Mouse (Mus musculus) intestine, embryonic 16.5 days (tissue): ENCODE measurements around the gene Dst. TPM values are rescaled to one million over a fixed set of nuclear protein-coding genes. Genes with fewer than 3 reads are reported as not detected.

Experiments used
- ATAC-seq: fragments of 200-750 bp; cut with Nextera tagmentation; 2 replicates; pipeline ENCODE4 v1.8.0; 2017; ENCODE audit warnings: moderate TSS enrichment, moderate library complexity
- H3K27ac ChIP-seq: fragments of 300-500 bp; sonication (generic); 2 replicates; pipeline ENCODE4 v1.5.1; 2014; ENCODE audit warnings: mild to moderate bottlenecking, low read length
- H3K27me3 ChIP-seq: fragments of 300-500 bp; sonication (generic); replicated peaks from 2 replicates; pipeline ENCODE4 v1.6.1; 2014; ENCODE audit warnings: low read length, control low read depth, mixed read lengths; ENCODE audit not compliant: control insufficient read depth, insufficient read depth
- H3K36me3 ChIP-seq: fragments of 300-500 bp; sonication (generic); 2 replicates; pipeline ENCODE4 v1.6.1; 2014; ENCODE audit warnings: low read length, control low read depth; ENCODE audit not compliant: control insufficient read depth, insufficient read depth
- H3K4me1 ChIP-seq: fragments of 300-500 bp; sonication (generic); 2 replicates; pipeline ENCODE4 v1.6.1; 2014; ENCODE audit warnings: low read length, control low read depth, mixed read lengths; ENCODE audit not compliant: control insufficient read depth, insufficient read depth
- H3K4me2 ChIP-seq: fragments of 300-500 bp; sonication (generic); 2 replicates; pipeline ENCODE4 v1.6.1; 2014; ENCODE audit warnings: low read depth, low read length, control low read depth
- H3K4me3 ChIP-seq: fragments of 300-500 bp; sonication (generic); 2 replicates; pipeline ENCODE4 v1.5.1; 2014; ENCODE audit warnings: mild to moderate bottlenecking, low read length
- H3K9ac ChIP-seq: fragments of 300-500 bp; sonication (generic); 2 replicates; pipeline ENCODE4 v1.6.1; 2014; ENCODE audit warnings: low read depth, low read length
- H3K9me3 ChIP-seq: fragments of 300-500 bp; sonication (generic); 2 replicates; pipeline ENCODE4 v1.6.1; 2016; ENCODE audit warnings: low read length, control low read depth; ENCODE audit not compliant: control insufficient read depth
- WGBS: fragments of 180-500 bp; shearing (Covaris S2); extraction: QIAGEN DNeasy Blood & Tissue Kit; methylation state at CpG from one replicate; pipeline ENCODE4 v1.1.7; 2014; 5-methylcytosine and 5-hydroxymethylcytosine counted together
- polyA plus RNA-seq: library from polyadenylated mRNA; unstranded; fragments of >200 nt; fragmentation: Nextera tagmentation; extraction: Ambion mirVana; gene quantifications from 2 replicates; pipeline ENCODE4 v1.2.1, GENCODE M21; 2015

Dst gene
- polyA plus RNA-seq, 1 experiment from 2014 or later = 15.1 TPM

DNA sequence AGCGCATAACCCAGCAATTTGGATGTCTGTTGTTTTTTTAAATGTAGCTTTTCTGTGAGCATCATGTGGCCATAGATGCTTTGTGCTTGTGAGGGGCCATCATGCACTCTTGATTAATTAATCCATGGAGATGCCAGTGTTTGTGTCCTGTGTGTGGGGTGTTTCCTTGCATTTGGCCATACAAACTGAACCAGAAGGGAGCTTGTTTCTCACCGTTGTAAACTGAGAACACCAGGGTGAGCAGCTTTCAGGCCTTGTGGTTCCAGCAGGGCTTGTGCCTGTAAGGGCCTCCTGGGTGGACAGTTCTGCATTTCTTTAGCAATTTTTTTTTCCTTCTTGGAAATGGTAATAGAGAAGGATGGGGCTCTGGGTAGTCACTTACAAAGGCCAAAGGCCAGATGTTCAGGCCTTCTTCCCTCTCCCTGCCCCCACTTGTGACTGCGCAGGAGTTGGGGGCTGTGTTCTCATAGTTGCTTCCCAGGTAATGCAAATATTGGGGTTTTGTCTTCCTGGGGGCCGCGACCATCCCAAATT, 98.9 kb downstream of the Dst start:
- no peaks in the 10 kb centered on the region for H3K9me3 ChIP-seq
- peak overlapping the region; percentile 81; the same call in 1 of the 2 replicates for H3K4me2 ChIP-seq
- no peaks in the 10 kb centered on the region for H3K36me3 ChIP-seq
- no peak for ATAC-seq
- peaks cover 15% of the 10 kb centered on the region; the same call in 1 of the 2 replicates for H3K4me1 ChIP-seq
- H3K4me3 ChIP-seq = peak overlapping the region; percentile 50
- H3K27ac ChIP-seq = no peak overlapping the region
- no peak overlapping the region for H3K9ac ChIP-seq
- H3K27me3 ChIP-seq = no peaks in the 10 kb centered on the region; the same call in 1 of the 2 replicates
- WGBS = 64% methylated on average over 5 of the region's 5 CpGs

GRCm38 (mm10) chr1:34007379-34007778, 99.4 kb downstream of the Dst start:
- 67% methylated on average over 4 of the region's 4 CpGs for WGBS
- no peak overlapping the region for H3K4me3 ChIP-seq
- H3K36me3 ChIP-seq = no peaks in the 10 kb centered on the region
- H3K9me3 ChIP-seq = no peaks in the 10 kb centered on the region
- no peak for ATAC-seq
- H3K27me3 ChIP-seq = no peaks in the 10 kb centered on the region; the same call in 1 of the 2 replicates
- peaks cover 16% of the 10 kb centered on the region; the same call in 1 of the 2 replicates for H3K4me1 ChIP-seq
- 0 out of 2 replicates have a peak overlapping the region, but pooled peaks have one; percentile 4 for H3K4me2 ChIP-seq
- no peak overlapping the region for H3K27ac ChIP-seq
- H3K9ac ChIP-seq = no peak overlapping the region

DNA sequence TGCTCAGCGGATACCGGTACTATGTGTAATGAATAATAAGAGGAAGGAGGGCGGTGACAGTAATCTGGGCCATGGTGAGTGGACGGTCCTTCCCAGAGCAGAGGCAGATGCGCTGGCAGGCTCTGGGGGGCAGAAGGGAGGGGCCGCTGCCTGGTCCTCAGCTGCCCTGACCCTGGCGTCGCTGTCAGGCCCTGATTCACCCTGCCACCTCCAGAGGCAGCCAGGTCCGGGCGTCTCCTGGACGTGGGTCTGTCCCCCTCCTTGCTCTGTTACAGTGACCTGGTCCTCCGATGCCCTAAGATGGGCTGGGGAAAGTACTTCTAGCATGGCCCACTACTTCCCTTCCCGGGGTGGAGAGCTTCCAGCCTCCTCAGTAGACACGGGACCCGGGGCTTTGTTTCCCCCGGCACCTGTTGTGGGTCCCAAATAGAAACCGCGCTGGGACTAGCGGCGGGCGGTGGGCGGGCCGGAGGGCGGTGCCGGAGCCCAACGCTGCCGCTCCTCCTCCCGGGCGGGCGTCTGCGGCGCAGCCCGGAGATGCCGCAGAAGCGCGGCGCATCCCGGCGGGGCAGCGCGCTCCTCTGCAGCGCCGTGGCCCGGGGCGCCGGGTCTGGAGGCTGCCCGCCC, 103.1 kb downstream of the Dst start:
- no peaks in the 10 kb centered on the region for H3K9me3 ChIP-seq
- H3K27me3 ChIP-seq = no peaks in the 10 kb centered on the region; the same call in 1 of the 2 replicates
- H3K27ac ChIP-seq = no peak overlapping the region
- H3K36me3 ChIP-seq = no peaks in the 10 kb centered on the region
- peak overlapping the region; percentile 69 for H3K4me3 ChIP-seq
- peak overlapping the region; percentile 69 for H3K9ac ChIP-seq
- WGBS = 1% methylated on average over 47 of the region's 47 CpGs
- peaks cover 11% of the 10 kb centered on the region; the same call in 1 of the 2 replicates for H3K4me1 ChIP-seq
- ATAC-seq = peak; percentile 84
- peak overlapping the region; percentile 99 for H3K4me2 ChIP-seq

DNA sequence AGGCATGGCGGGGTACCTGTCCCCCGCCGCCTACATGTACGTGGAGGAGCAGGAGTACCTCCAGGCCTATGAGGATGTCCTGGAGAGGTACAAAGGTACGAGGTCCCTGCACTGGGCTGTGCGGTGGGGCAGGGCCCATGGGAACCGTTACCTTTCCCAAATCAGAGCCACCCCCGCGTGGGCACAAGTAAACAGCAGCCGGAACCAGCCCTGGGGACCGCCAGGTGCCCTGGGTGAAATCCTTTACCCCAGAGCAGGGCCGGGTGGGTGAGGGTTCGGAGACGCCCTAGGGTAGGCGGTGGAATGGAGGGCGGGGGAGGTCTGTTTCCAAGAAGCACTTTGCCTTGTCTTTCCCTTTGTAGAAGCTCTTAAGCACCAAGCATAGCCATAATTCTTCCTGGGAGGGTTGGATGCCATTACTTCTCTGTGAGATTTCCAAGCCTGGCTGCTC, 103.8 kb downstream of the Dst start:
- 5% methylated on average over 16 of the region's 16 CpGs for WGBS
- H3K4me3 ChIP-seq = peak overlapping the region; percentile 69
- peak; percentile 52 for ATAC-seq

DNA sequence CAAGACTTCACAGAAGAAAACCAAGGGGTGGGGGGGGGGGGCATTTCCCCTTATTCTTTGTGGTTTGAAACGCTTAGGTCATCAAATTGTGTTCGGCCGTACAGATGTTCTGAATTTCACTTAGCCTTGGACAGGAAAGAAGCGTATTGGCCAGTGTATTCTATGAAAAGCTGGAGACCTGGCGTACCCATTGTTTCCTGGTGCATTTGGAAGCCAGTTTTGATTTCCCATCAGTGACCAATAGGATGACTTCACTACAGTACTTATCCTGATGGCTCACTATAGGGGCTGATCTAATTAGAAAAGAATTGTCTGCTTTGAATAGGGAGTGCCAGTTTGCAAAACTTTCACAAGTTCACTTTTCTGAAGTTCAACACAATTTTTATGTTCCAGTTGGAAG, 105.5 kb downstream of the Dst start:
- no peak for ATAC-seq
- H3K27ac ChIP-seq = no peak overlapping the region
- H3K9ac ChIP-seq = no peak overlapping the region
- H3K36me3 ChIP-seq = no peaks in the 10 kb centered on the region
- no peak overlapping the region for H3K4me3 ChIP-seq
- H3K9me3 ChIP-seq = no peaks in the 10 kb centered on the region
- WGBS = 75% methylated on average over 5 of the region's 5 CpGs
- peaks cover 9% of the 10 kb centered on the region; the same call in 1 of the 2 replicates for H3K4me1 ChIP-seq
- H3K27me3 ChIP-seq = no peaks in the 10 kb centered on the region; the same call in 1 of the 2 replicates
- H3K4me2 ChIP-seq = no peak overlapping the region

More for the DNA sequence above, 103.8 kb downstream of the Dst start:
- Histone ChIP-seq H3K27me3 (no peaks in the 10 kb centered on the region; the same call in 1 of the 2 replicates), H3K4me2 (peak overlapping the region; percentile 99), H3K36me3 (no peaks in the 10 kb centered on the region), H3K4me1 (peaks cover 9% of the 10 kb centered on the region; the same call in 1 of the 2 replicates), H3K27ac (no peak overlapping the region), H3K9me3 (no peaks in the 10 kb centered on the region), H3K9ac (peak overlapping the region; percentile 69)

DNA sequence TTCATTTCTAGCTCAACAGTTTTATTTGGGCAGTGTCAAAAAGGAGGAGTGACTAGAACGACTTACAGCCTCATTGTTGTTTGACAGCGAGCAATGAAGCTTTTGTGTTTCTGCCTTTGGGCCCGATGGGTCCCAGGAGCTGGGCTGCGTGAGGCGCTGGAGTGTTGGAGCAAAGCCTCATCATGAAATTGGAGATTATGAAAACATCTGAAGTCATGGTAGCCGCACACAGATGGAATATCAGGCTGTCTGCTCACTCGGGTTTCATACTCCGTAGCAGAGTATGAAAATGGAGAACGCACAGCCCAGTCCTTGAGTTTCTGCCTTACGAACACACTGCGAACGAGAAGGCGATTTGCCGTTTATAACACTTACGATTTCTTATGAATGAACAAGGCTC, 108.8 kb downstream of the Dst start:
- H3K4me3 ChIP-seq = no peak overlapping the region
- H3K27ac ChIP-seq = no peak overlapping the region
- H3K9me3 ChIP-seq = no peaks in the 10 kb centered on the region
- no peak overlapping the region for H3K9ac ChIP-seq
- no peaks in the 10 kb centered on the region; the same call in 1 of the 2 replicates for H3K27me3 ChIP-seq
- 0 out of 2 replicates have a peak, but pooled peaks cover 2% of the 10 kb centered on the region for H3K4me1 ChIP-seq
- H3K36me3 ChIP-seq = no peaks in the 10 kb centered on the region
- WGBS = 87% methylated on average over 15 of the region's 15 CpGs
- no peak for ATAC-seq
- H3K4me2 ChIP-seq = no peak overlapping the region

- Histone ChIP-seq H3K27me3 (no peaks in the 10 kb centered on the region), H3K9ac (no peak overlapping the region), H3K4me2 (no peak overlapping the region), H3K4me1 (no peaks in the 10 kb centered on the region), H3K36me3 (no peaks in the 10 kb centered on the region), H3K9me3 (no peaks in the 10 kb centered on the region), H3K27ac (no peak overlapping the region), H3K4me3 (no peak overlapping the region)
- WGBS = 94% methylated on average over 4 of the region's 4 CpGs
- ATAC-seq = no peak
Measured at GRCm38 (mm10) chr1:34017323-34017722, 109.3 kb downstream of the Dst start.

DNA sequence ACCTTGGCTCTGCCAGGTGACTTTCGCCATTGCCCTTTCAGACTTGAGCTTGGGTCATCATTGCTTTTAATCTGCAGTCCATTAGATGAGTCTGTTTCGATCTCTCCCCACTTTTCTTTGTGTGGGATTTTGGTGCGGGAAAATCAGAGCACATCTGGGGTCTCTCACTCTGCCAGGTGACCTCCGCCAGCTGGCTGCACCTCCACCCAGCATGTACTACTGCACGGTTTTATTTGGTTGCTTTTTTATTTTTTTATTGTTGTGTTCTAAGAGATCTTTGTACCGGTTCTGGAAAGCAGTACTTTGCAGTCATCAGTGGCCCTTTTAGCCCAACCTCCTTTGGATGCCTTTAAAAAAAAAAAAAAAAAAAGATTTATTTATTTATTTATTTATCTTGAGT, 112.6 kb downstream of the Dst start:
- H3K4me2 ChIP-seq = no peak overlapping the region
- 85% methylated on average over 6 of the region's 6 CpGs for WGBS
- H3K27ac ChIP-seq = no peak overlapping the region
- H3K4me3 ChIP-seq = no peak overlapping the region
- no peaks in the 10 kb centered on the region for H3K27me3 ChIP-seq
- no peaks in the 10 kb centered on the region for H3K4me1 ChIP-seq
- H3K36me3 ChIP-seq = no peaks in the 10 kb centered on the region
- no peak for ATAC-seq
- no peaks in the 10 kb centered on the region for H3K9me3 ChIP-seq
- no peak overlapping the region for H3K9ac ChIP-seq

DNA sequence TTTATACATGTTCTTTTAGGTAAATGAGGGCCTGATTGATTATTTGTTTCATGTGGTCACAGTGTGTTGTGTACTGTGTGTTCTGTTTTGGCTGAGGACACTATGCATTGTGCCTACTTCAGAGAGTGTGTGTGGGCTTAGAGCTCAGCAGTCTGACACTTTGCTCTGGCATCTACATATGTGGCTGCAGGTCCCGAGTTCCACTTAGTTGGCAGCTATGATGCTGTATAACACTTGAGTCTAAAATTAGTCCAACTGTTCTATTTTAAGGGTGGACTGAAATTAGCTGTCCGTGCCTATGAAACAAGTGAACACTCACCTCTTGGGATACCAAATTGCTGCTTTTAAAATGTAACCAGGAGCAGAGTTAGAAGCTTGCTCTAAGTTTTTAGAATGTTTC, 113.5 kb downstream of the Dst start:
- Histone ChIP-seq H3K4me3 (no peak overlapping the region), H3K27me3 (no peaks in the 10 kb centered on the region), H3K27ac (no peak overlapping the region), H3K9me3 (no peaks in the 10 kb centered on the region), H3K4me1 (no peaks in the 10 kb centered on the region), H3K9ac (no peak overlapping the region), H3K4me2 (no peak overlapping the region), H3K36me3 (no peaks in the 10 kb centered on the region)
- WGBS = 73% methylated on average over 2 of the region's 2 CpGs
- no peak for ATAC-seq
